Comparison of ENCODE assay signal across 21 mouse cellular contexts in genomic region chr10:12633965-12634364, GRCm38 (mm10).
"Had no signal": no experiment of that assay in that cellular context is flagged by ENCODE, and none has a peak within 500 bp of the region (broad histone marks: within the 10 kb centered on the region; RNA-seq: fewer than 3 reads in every experiment).

No protein-coding gene starts in this region.

- H3K27me3 ChIP-seq: intestine, embryonic 15.5 days; limb, embryonic 12.5 days; limb, embryonic 15.5 days; midbrain, embryonic 12.5 days; midbrain, embryonic 15.5 days; neural tube, embryonic 12.5 days; neural tube, embryonic 15.5 days; stomach, embryonic 15.5 days had no signal

- H3K36me3 ChIP-seq: intestine, embryonic 15.5 days; midbrain, embryonic 15.5 days; neural tube, embryonic 12.5 days; neural tube, embryonic 15.5 days; stomach, embryonic 15.5 days had no signal

- H3K4me2 ChIP-seq: intestine, embryonic 15.5 days; limb, embryonic 12.5 days; limb, embryonic 15.5 days; liver, embryonic 11.5 days; lung, embryonic 14.5 days; midbrain, embryonic 12.5 days; midbrain, embryonic 15.5 days; neural tube, embryonic 12.5 days; neural tube, embryonic 15.5 days; stomach, embryonic 15.5 days had no signal

- H3K9me3 ChIP-seq: intestine, embryonic 15.5 days; limb, embryonic 12.5 days; limb, embryonic 15.5 days; midbrain, embryonic 12.5 days; midbrain, embryonic 15.5 days; neural tube, embryonic 12.5 days; neural tube, embryonic 15.5 days; stomach, embryonic 15.5 days had no signal

- H3K27ac ChIP-seq: intestine, embryonic 15.5 days; limb, embryonic 12.5 days; limb, embryonic 15.5 days; liver, embryonic 14.5 days; macrophage; midbrain, embryonic 12.5 days; midbrain, embryonic 15.5 days; neural tube, embryonic 12.5 days; neural tube, embryonic 15.5 days; stomach, embryonic 15.5 days had no signal

- DNase-seq: left cerebral cortex, postnatal 4 days; liver, postnatal 0 days; retina, postnatal 1 day; right cerebral cortex, postnatal 25 days; spleen, adult 18-20 months; thymus, adult 18-20 months; thymus, postnatal 36 days had no signal

- ATAC-seq: hindbrain, embryonic 16.5 days; intestine, embryonic 15.5 days; liver, postnatal 0 days; lung, postnatal 0 days; midbrain, embryonic 15.5 days had no signal

- H3K4me3 ChIP-seq: intestine, embryonic 15.5 days; limb, embryonic 12.5 days; limb, embryonic 15.5 days; midbrain, embryonic 12.5 days; midbrain, embryonic 15.5 days; neural tube, embryonic 12.5 days; neural tube, embryonic 15.5 days; stomach, embryonic 15.5 days had no signal

- H3K4me1 ChIP-seq: limb, embryonic 12.5 days; limb, embryonic 15.5 days; midbrain, embryonic 12.5 days; midbrain, embryonic 15.5 days; neural tube, embryonic 12.5 days had no signal

- H3K9ac ChIP-seq: intestine, embryonic 15.5 days; limb, embryonic 12.5 days; limb, embryonic 15.5 days; liver, embryonic 14.5 days; liver, postnatal 0 days; lung, embryonic 14.5 days; midbrain, embryonic 12.5 days; midbrain, embryonic 15.5 days; neural tube, embryonic 12.5 days; neural tube, embryonic 15.5 days; stomach, embryonic 15.5 days had no signal
